Mouse (Mus musculus): ENCODE results near the gene Mtch1.

DNA sequence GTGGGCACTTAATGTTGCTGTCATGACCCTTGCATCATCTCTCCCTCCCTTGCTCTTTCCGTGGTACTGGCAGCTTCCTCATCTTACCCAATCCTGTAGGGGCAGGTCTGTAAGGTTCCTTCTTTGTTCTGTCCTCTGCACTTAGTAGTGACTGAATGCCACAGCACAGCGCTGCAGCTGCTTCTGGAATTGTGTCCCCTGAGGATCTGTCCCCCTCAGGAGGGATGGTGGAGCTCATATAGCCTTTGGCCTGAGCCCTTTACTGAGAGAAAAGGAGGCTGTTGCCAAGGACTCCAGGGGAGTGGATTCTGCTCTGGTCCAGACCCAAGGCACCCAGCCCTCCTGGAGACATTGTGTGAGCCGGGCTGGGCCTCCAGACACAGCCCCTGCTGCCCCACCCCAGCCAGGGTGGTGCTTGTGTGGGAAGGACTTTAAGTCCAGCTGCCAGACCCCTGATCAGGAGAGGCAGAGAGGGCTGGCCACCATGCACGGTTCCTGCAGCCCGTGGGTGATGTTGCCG lies 28.9 kb downstream of the Mtch1 start:
- TF ChIP-seq POLR2AphosphoS2 (IDR thresholded peaks at IDR 0.05; ENCODE audit: low read length) (no peak), TBP (IDR thresholded peaks at IDR 0.05; ENCODE audit: low read depth, low read length) (no peak), SIN3A (IDR thresholded peaks at IDR 0.05; ENCODE audit: low read length) (no peak), SMC3 (IDR thresholded peaks at IDR 0.05; ENCODE audit: low read depth, low read length) (no peak), POLR2A (IDR thresholded peaks at IDR 0.05; ENCODE audit: control insufficient read depth in 1 of 2, insufficient read depth in 1 of 2, low read depth in 1 of 2, low read length in 2 of 2, poor library complexity in 1 of 2) (no peak), CTCF (IDR thresholded peaks at IDR 0.05 in 2 of 3, conservative IDR thresholded peaks at IDR 0.05 in 1 of 3; ENCODE audit: control insufficient read depth in 1 of 3, insufficient read depth in 1 of 3, low read depth in 2 of 3, low read length in 3 of 3, poor library complexity in 1 of 3, severe bottlenecking in 1 of 3) (no peak), GATA1 (IDR thresholded peaks at IDR 0.05; ENCODE audit: low read depth, low read length) (no peak), KAT2A (conservative IDR thresholded peaks at IDR 0.05; ENCODE audit: low read depth, low read length) (no peak), BHLHE40 (IDR thresholded peaks at IDR 0.05; ENCODE audit: borderline replicate concordance, low read depth, low read length) (no peak), MAX (IDR thresholded peaks at IDR 0.05; ENCODE audit: low read length) (no peak), MXI1 (IDR thresholded peaks at IDR 0.05; ENCODE audit: low read depth, low read length) (no peak)
